Mouse (Mus musculus) midbrain, embryonic 16.5 days (tissue): ENCODE measurements around the gene Taf8. TPM values are rescaled to one million over a fixed set of nuclear protein-coding genes. Genes with fewer than 3 reads are reported as not detected.

Experiments used
- ATAC-seq: fragments of 200-750 bp; cut with Nextera tagmentation; 2 replicates; pipeline ENCODE4 v1.8.0; 2017; ENCODE audit warnings: moderate TSS enrichment
- H3K27ac ChIP-seq: fragments of 300-500 bp; sonication (generic); 2 replicates; pipeline ENCODE4 v1.5.1; 2014; ENCODE audit warnings: mild to moderate bottlenecking, low read length, mixed read lengths
- H3K27me3 ChIP-seq: fragments of 300-500 bp; sonication (generic); 2 replicates; pipeline ENCODE4 v1.6.1; 2014; ENCODE audit warnings: low read depth, low read length, mixed read lengths; ENCODE audit not compliant: control insufficient read depth, insufficient read depth
- H3K36me3 ChIP-seq: fragments of 300-500 bp; sonication (generic); 2 replicates; pipeline ENCODE4 v1.6.1; 2014; ENCODE audit warnings: mild to moderate bottlenecking, low read length, moderate library complexity, mixed read lengths; ENCODE audit not compliant: control insufficient read depth, insufficient read depth
- H3K4me1 ChIP-seq: fragments of 300-500 bp; sonication (generic); 2 replicates; pipeline ENCODE4 v1.6.1; 2014; ENCODE audit warnings: mild to moderate bottlenecking, low read length, mixed read lengths; ENCODE audit not compliant: control insufficient read depth, insufficient read depth
- H3K4me2 ChIP-seq: fragments of 300-500 bp; sonication (generic); 2 replicates; pipeline ENCODE4 v1.6.1; 2014; ENCODE audit warnings: mild to moderate bottlenecking, low read length, mixed read lengths
- H3K4me3 ChIP-seq: fragments of 300-500 bp; sonication (generic); 2 replicates; pipeline ENCODE4 v1.5.1; 2014; ENCODE audit warnings: low read depth, mild to moderate bottlenecking, low read length, moderate library complexity, mixed read lengths
- H3K9ac ChIP-seq: fragments of 300-500 bp; sonication (generic); 2 replicates; pipeline ENCODE4 v1.6.1; 2014; ENCODE audit warnings: low read depth, low read length, mixed read lengths
- H3K9me3 ChIP-seq: fragments of 300-500 bp; sonication (generic); replicated peaks from 2 replicates; pipeline ENCODE4 v1.6.1; 2014; ENCODE audit warnings: mild to moderate bottlenecking, low read length, mixed read lengths; ENCODE audit not compliant: control insufficient read depth, poor library complexity, severe bottlenecking
- WGBS: fragments of 180-500 bp; shearing (Covaris S2); extraction: QIAGEN DNeasy Blood & Tissue Kit; methylation state at CpG from one replicate; pipeline ENCODE4 v1.1.7; 2014; 5-methylcytosine and 5-hydroxymethylcytosine counted together
- polyA plus RNA-seq: library from polyadenylated mRNA; unstranded; fragments of >200 nt; fragmentation: Nextera tagmentation; extraction: Ambion mirVana; gene quantifications from 2 replicates; pipeline ENCODE4 v1.2.1, GENCODE M21; 2015

Gene Taf8
- polyA plus RNA-seq, 1 experiment from 2014 or later: 19.8 TPM

DNA sequence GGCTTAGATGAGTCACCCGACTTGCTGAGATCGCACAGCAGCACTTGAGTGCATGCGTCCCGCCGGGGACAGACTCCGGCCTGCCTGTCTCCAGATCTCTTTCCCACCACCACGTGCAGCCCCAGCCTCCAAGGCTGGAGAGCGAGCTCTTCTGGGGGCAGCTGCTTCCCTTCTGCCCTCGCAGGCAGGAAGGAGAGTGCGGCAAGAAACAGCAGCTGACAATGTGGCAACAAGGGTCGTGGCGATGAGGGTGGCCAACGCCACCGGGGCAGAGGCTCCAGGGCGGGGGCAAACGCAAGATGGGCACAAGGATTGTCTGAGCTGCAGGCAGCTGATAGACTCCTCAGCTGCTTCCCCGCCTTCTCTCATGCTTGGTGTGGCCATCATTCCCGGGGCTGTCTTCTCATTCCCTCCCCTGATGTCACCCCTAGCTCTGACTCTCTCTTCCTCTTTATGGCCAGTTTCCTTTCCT, 21.2 kb upstream of the Taf8 start:
- no peaks in the 10 kb centered on the region for H3K27me3 ChIP-seq
- peaks cover 13% of the 10 kb centered on the region for H3K4me1 ChIP-seq
- H3K36me3 ChIP-seq: no peaks in the 10 kb centered on the region
- ATAC-seq: no peak
- no peak overlapping the region for H3K4me2 ChIP-seq
- H3K27ac ChIP-seq: no peak overlapping the region
- no peak overlapping the region for H3K9ac ChIP-seq
- no peak overlapping the region for H3K4me3 ChIP-seq
- H3K9me3 ChIP-seq: no peaks in the 10 kb centered on the region
- 64% methylated on average over 18 of the region's 18 CpGs for WGBS

DNA sequence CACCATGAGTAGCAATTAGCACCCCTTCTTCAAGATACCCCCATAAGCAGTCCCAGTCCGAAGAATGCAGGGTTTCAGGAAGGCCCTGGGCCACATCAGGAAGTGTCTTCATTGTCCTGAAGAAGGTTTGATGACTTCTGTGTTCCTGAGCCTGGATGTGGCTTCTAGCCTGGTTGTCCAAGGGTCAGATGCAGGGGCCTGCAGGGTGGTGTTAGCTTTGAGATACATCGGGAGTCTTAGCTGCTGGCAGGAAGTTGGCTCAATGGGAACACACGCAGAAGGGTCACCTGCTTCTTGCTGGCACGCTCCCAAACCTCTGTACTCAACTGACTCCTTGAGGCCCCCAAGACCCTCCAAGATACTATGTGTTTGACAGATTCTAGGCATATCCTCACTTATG, 20.4 kb upstream of the Taf8 start:
- WGBS: 62% methylated on average over 4 of the region's 4 CpGs
- peaks cover 13% of the 10 kb centered on the region for H3K4me1 ChIP-seq
- H3K36me3 ChIP-seq: no peaks in the 10 kb centered on the region
- H3K4me3 ChIP-seq: no peak overlapping the region
- ATAC-seq: no peak
- H3K4me2 ChIP-seq: no peak overlapping the region
- no peaks in the 10 kb centered on the region for H3K27me3 ChIP-seq
- H3K27ac ChIP-seq: peak overlapping the region; percentile 74
- H3K9ac ChIP-seq: no peak overlapping the region
- H3K9me3 ChIP-seq: no peaks in the 10 kb centered on the region

DNA sequence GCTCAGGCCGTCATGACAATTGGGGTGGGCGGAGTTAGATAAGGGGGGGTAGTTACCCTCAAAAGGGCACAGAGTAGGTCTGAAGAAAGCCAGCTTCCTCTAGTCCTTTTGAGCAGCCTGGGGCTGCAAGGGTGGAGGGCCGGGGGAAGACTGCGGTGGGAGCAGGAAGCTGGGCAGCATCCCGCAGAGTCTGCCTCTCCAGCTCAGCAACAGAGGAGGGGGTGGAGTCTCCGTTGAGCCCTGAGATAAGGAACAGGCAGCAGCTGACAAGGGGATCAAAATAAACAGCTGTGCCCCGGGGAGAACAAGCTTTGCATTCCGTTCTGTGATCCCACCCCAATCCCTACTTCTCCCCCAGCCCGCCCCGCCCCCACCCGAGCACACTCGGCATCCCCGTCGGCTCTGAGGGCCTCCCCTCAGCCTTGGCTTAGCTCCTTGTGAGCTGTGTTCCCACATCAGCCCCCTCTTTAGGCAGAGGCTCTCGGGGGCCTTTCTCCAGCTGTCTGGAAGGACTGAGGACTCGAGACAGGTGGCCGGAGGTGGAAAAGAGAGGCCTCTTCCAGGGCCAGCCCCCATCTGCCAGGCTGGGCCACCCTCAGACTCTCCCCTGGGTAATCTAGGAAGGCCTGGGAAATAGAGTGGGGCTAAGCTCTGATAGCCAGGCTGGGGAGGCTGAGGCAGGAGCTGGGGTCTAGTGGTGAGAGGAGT, 19.6 kb upstream of the Taf8 start:
- H3K27me3 ChIP-seq: no peaks in the 10 kb centered on the region

DNA sequence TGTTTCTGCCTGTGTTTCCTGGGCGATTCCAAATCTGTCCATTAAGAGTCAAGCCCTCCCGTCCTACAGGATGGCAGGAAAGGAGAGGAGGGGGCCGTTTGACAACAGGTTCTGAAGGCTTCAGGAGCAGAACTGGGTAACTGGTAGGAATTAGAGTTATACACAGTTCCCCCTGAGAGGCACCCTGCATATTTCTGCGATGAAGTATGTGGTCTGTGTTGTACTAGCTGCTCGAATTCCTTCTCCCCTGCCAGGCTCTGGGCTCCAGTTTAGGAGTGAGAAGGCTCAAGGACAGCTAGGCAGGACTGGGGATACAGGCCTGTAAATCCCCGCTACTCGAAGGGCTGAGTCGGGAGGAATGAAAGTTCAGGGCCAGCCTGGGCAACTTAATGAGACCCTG, 16.1 kb upstream of the Taf8 start:
- Histone ChIP-seq H3K27ac (no peak overlapping the region), H3K9me3 (no peaks in the 10 kb centered on the region), H3K36me3 (no peaks in the 10 kb centered on the region), H3K9ac (no peak overlapping the region), H3K27me3 (no peaks in the 10 kb centered on the region), H3K4me2 (no peak overlapping the region), H3K4me3 (no peak overlapping the region), H3K4me1 (peaks cover 12% of the 10 kb centered on the region)
- ATAC-seq: no peak
- 33% methylated on average over 8 of the region's 8 CpGs for WGBS

More for the DNA sequence above, 19.6 kb upstream of the Taf8 start:
- Histone ChIP-seq H3K9ac (peak overlapping the region; percentile 58), H3K4me3 (peak overlapping the region; percentile 11), H3K36me3 (no peaks in the 10 kb centered on the region), H3K4me2 (peak overlapping the region; percentile 43), H3K4me1 (peaks cover 13% of the 10 kb centered on the region), H3K9me3 (no peaks in the 10 kb centered on the region), H3K27ac (peak overlapping the region; percentile 74)
- WGBS: 3% methylated on average over 15 of the region's 17 CpGs
- ATAC-seq: peak; percentile 82

DNA sequence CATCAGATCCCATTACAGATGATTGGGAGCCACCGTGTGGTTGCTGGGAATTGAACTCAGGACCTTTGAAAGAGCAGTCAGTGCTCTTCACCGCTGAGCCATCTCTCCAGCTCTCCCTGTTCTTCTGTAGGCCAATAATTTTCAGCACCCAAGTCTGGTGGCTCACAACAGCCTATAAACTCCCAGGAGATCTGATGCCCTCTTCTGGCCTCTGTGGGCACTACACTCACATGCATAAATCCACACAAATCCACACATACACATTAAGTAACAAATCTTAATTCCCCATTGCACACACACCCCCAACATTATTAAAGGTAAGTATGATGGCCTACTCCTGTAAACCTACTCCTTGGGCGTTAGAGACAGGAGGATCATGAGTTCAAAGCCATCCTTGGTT, 14.1 kb upstream of the Taf8 start:
- H3K9me3 ChIP-seq: no peaks in the 10 kb centered on the region
- H3K4me2 ChIP-seq: no peak overlapping the region
- no peaks in the 10 kb centered on the region for H3K36me3 ChIP-seq
- no peak overlapping the region for H3K9ac ChIP-seq
- H3K27me3 ChIP-seq: no peaks in the 10 kb centered on the region
- no peak overlapping the region for H3K4me3 ChIP-seq
- peaks cover under 1% of the 10 kb centered on the region; the same call in 1 of the 2 replicates for H3K4me1 ChIP-seq
- ATAC-seq: no peak
- H3K27ac ChIP-seq: no peak overlapping the region
- 92% methylated on average over 3 of the region's 3 CpGs for WGBS

DNA sequence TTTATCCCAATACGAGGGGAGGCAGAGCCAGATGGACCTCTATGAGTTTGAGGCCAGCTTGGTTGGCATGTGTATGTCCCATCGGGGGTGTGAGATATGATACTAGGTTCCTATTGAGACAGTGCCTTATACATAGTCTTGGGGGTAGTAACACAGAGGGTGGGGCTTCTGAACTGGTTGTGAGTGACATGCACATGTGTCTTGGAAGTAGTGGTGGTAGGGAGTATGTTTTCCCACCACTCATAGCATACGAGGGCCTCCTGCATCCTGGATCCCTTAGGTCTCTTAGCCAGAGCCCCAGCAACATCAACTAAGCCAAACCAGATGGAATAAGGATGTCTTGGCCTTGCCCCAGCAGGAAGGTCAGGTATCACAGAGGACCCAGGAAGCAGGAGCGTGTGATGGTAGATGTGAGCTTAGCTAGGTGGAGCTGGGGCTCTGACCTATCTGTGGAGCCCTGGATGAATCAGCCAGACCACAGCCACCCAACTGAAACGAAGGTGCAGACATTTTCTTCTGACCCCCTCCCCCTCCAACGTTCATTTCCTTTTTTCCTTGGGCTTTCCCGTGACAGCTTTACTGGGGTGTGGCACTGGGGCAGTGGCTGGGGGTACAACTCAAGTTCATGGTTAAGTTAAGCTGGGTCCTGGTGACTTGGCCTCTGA, 13.2 kb upstream of the Taf8 start:
- Histone ChIP-seq H3K9ac (no peak overlapping the region), H3K4me1 (no peaks in the 10 kb centered on the region), H3K4me3 (no peak overlapping the region), H3K27me3 (no peaks in the 10 kb centered on the region), H3K4me2 (no peak overlapping the region), H3K27ac (no peak overlapping the region), H3K9me3 (no peaks in the 10 kb centered on the region), H3K36me3 (no peaks in the 10 kb centered on the region)
- no peak for ATAC-seq
- WGBS: 93% methylated on average over 7 of the region's 7 CpGs

DNA sequence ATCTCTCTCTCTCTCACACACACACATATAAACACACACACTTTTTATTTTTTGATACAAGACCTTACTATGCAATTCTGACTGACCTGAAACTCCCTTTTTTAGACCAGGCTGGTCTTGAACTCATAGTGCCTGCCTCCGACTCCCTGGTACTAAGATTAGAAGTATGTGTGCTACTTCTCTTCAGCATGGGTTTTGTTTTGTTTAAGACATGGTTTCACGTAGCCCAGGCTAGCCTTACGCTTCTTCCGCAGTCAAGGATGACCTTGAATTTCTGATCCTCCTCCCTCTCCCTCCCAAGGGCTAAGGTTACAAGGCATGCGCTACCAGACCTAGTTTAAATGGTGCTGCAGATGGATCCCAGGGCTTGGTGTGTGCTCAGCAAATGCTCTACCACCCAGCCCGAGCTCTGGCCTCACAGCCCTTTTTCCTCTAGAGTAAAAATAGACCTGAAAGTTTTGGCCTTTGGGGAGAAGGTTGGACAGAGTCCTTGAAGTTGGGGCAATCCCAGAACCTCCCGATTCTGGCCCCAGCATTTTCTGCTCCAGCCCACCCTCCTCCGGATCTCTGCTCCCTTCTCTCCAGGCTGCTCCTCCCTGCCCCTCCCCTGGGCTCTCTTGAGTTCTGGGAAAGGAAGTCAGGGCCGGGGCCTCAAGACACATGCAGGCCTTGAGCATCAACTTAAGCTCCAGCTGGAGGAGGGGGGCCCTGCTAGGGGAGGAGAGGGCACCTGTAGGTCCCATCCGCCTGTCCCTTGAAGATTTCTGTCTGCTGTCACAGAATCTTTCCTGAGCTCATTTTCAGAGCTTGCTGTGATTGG, 11.1 kb upstream of the Taf8 start:
- H3K9me3 ChIP-seq: no peaks in the 10 kb centered on the region
- 76% methylated on average over 10 of the region's 10 CpGs for WGBS
- H3K4me1 ChIP-seq: no peaks in the 10 kb centered on the region; the same call in 1 of the 2 replicates
- ATAC-seq: no peak
- H3K27ac ChIP-seq: no peak overlapping the region
- no peaks in the 10 kb centered on the region for H3K36me3 ChIP-seq
- no peak overlapping the region for H3K4me3 ChIP-seq
- H3K4me2 ChIP-seq: no peak overlapping the region
- no peaks in the 10 kb centered on the region for H3K27me3 ChIP-seq
- no peak overlapping the region for H3K9ac ChIP-seq

DNA sequence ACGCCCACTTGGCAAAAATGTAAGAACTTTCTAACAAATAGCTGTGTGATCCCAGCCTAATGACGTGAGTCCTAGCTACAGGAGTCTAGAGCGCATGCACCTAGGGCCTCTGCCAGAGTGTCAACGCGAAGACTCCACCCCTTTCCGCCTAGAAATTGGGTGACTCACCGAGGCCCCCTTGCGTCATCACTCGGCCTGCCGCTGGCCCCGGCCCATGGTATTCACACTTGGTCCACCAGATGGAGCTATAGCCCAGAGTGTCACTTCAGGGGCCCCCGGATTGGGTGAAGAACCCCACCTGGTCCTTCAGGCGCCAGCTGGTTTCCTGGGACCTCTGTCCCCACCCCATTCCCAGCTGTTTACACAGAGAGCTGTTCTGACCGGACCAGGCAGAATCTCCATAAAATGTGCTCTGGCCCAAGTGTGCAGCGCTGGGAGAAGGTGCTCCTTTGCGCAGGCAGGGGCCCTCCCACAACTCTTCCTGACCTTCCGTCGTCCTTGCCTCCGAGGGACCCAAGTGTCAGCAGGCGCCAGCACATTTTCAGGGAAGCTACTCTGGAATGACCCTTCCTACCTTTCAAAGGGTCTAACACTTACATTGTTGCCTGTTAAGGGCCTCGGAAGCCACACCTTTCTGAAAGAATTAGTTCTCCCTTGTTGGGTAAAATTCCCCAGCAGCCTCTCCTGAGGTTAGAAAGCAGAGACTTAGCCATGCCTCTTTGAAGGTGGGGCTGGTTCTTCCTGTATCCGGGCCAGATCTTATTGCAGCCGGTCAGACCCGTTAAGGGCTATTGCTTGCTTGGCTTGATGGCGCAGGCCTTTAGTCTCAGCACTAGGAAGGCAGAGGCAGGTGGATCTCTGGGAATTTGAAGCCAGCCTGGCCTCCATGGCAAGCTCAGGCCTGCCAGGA, 9.3 kb upstream of the Taf8 start:
- WGBS: 15% methylated on average over 25 of the region's 25 CpGs
- H3K4me2 ChIP-seq: peak overlapping the region; percentile 30
- no peak overlapping the region for H3K9ac ChIP-seq

More for the DNA sequence above, 9.3 kb upstream of the Taf8 start:
- Histone ChIP-seq H3K4me3 (no peak overlapping the region), H3K27ac (no peak overlapping the region), H3K27me3 (no peaks in the 10 kb centered on the region), H3K36me3 (no peaks in the 10 kb centered on the region), H3K4me1 (no peaks in the 10 kb centered on the region; the same call in 1 of the 2 replicates), H3K9me3 (no peaks in the 10 kb centered on the region)
- ATAC-seq: peak; percentile 79
